Mouse (Mus musculus): Measurements from ENCODE around the gene Khdc1b.
"Not testable (repeated sequence)": the region's sequence is repeated elsewhere in the genome, so short reads cannot be mapped to it uniquely, and the experiment has no call there.

Khdc1b gene

GRCm38 (mm10) chr1:21383256-21383655 is at the start of gene Khdc1b:
Gene Khdc1b, plus strand, starts transcription at chr1:21383556.
- H3K36me3 ChIP-seq (ENCODE audit: insufficient read depth, low read length) = no peaks in the 10 kb centered on the region
- H3K27me3 ChIP-seq (ENCODE audit: insufficient read depth, low read length) = no peaks in the 10 kb centered on the region; the same call in 1 of the 2 replicates
- TF ChIP-seq CTCF (conservative IDR thresholded peaks at IDR 0.05; ENCODE audit: low read length) (no peak), NANOG (IDR thresholded peaks at IDR 0.05; ENCODE audit: borderline replicate concordance, low read length) (no peak), POU5F1 (IDR thresholded peaks at IDR 0.05; ENCODE audit: borderline replicate concordance, low read length) (no peak)
- H3K9me3 ChIP-seq (ENCODE audit: low read length) = peaks cover 13% of the 10 kb centered on the region
- peaks cover 3% of the 10 kb centered on the region; the same call in 1 of the 2 replicates for H3K4me1 ChIP-seq (replicated peaks; ENCODE audit: low read depth, low read length)
- no peak within 1 kb of the TSS for H3K4me3 ChIP-seq (replicated peaks; ENCODE audit: low read length)

DNA sequence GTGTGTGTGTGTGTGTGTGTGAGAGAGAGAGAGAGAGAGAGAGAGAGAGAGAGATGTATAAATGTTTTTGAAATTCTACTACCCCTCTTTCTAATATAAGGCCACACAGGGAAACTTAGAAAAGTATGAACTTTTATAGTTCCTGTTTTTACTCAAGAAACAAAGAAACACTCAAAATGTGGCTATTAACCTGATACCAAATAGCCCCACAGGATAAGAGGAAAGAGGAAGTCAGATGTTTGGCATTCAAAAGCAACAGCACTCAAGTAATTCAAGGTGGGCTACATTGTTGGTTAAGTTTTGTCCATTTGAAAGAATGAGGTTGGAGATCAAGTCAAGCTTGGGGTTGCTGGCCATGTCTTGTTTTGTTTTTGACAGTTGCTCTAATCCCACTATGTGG is 47.5 kb upstream of the Khdc1b start:
- Histone ChIP-seq H3K9me3 (ENCODE audit: low read length) (peaks cover 6% of the 10 kb centered on the region; the same call in 1 of the 2 replicates), H3K27me3 (ENCODE audit: insufficient read depth, low read length) (no peaks in the 10 kb centered on the region), H3K4me3 (replicated peaks; ENCODE audit: low read length) (no peak overlapping the region), H3K36me3 (ENCODE audit: insufficient read depth, low read length) (no peaks in the 10 kb centered on the region), H3K4me1 (replicated peaks; ENCODE audit: low read depth, low read length) (no peaks in the 10 kb centered on the region)
- TF ChIP-seq CTCF (conservative IDR thresholded peaks at IDR 0.05; ENCODE audit: low read length) (no peak), POU5F1 (IDR thresholded peaks at IDR 0.05; ENCODE audit: borderline replicate concordance, low read length) (no peak), NANOG (IDR thresholded peaks at IDR 0.05; ENCODE audit: borderline replicate concordance, low read length) (no peak)

- no peaks in the 10 kb centered on the region for H3K36me3 ChIP-seq (ENCODE audit: insufficient read depth, low read length)
- no peaks in the 10 kb centered on the region for H3K4me1 ChIP-seq (replicated peaks; ENCODE audit: low read depth, low read length)
- no peaks in the 10 kb centered on the region for H3K27me3 ChIP-seq (ENCODE audit: insufficient read depth, low read length)
- TF ChIP-seq POU5F1 (IDR thresholded peaks at IDR 0.05; ENCODE audit: borderline replicate concordance, low read length) = no peak
- no peak for TF ChIP-seq CTCF (conservative IDR thresholded peaks at IDR 0.05; ENCODE audit: low read length)
- TF ChIP-seq NANOG (IDR thresholded peaks at IDR 0.05; ENCODE audit: borderline replicate concordance, low read length) = no peak
- peaks cover 15% of the 10 kb centered on the region; the same call in 1 of the 2 replicates for H3K9me3 ChIP-seq (ENCODE audit: low read length)
- no peak overlapping the region for H3K4me3 ChIP-seq (replicated peaks; ENCODE audit: low read length)
These were observed 42.6 kb upstream of the Khdc1b start for GRCm38 (mm10) chr1:21340745-21341144.

DNA sequence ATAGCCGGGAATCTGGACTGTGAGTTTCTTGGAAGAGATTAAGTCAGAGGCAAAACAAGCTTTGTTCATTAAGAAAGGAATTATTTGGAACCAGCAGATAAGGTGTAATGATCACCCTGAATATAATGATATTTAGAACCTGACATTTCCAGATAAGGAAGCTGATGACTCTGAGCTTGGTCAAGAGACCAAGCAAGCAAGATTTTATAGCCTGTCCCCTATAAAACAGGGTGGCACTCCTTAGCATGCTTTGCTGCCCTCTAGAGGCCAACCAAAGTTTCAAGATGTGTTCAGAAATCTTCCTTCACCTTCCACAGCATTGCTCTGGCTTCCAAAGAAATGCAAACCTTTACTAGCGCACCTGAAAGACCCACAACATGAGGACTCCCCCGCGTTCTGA is 39.1 kb upstream of the Khdc1b start:
- H3K4me1 ChIP-seq (replicated peaks; ENCODE audit: low read depth, low read length) = no peaks in the 10 kb centered on the region
- no peaks in the 10 kb centered on the region for H3K27me3 ChIP-seq (ENCODE audit: insufficient read depth, low read length)
- no peaks in the 10 kb centered on the region for H3K36me3 ChIP-seq (ENCODE audit: insufficient read depth, low read length)
- no peak overlapping the region for H3K4me3 ChIP-seq (replicated peaks; ENCODE audit: low read length)
- peaks cover 9% of the 10 kb centered on the region; the same call in 1 of the 2 replicates for H3K9me3 ChIP-seq (ENCODE audit: low read length)
- TF ChIP-seq NANOG (IDR thresholded peaks at IDR 0.05; ENCODE audit: borderline replicate concordance, low read length) = no peak
- no peak for TF ChIP-seq POU5F1 (IDR thresholded peaks at IDR 0.05; ENCODE audit: borderline replicate concordance, low read length)
- peak; percentile 56 for TF ChIP-seq CTCF (conservative IDR thresholded peaks at IDR 0.05; ENCODE audit: low read length)

- not testable (repeated sequence) for H3K36me3 ChIP-seq (ENCODE audit: insufficient read depth, low read length)
These were observed 38.6 kb upstream of the Khdc1b start for GRCm38 (mm10) chr1:21344752-21345151.

GRCm38 (mm10) chr1:21349341-21349740 is 34.0 kb upstream of the Khdc1b start, which contains the start of gene Khdc1a:
Gene Khdc1a, plus strand, starts transcription at chr1:21349641.
- TF ChIP-seq NANOG (IDR thresholded peaks at IDR 0.05; ENCODE audit: borderline replicate concordance, low read length) (no peak), CTCF (conservative IDR thresholded peaks at IDR 0.05; ENCODE audit: low read length) (no peak), POU5F1 (IDR thresholded peaks at IDR 0.05; ENCODE audit: borderline replicate concordance, low read length) (no peak)
- Histone ChIP-seq H3K4me3 (replicated peaks; ENCODE audit: low read length) (no peak within 1 kb of the TSS), H3K4me1 (replicated peaks; ENCODE audit: low read depth, low read length) (no peaks in the 10 kb centered on the region), H3K27me3 (ENCODE audit: insufficient read depth, low read length) (no peaks in the 10 kb centered on the region), H3K36me3 (ENCODE audit: insufficient read depth, low read length) (no peaks in the 10 kb centered on the region), H3K9me3 (ENCODE audit: low read length) (peaks cover 9% of the 10 kb centered on the region; the same call in 1 of the 2 replicates)

More at GRCm38 (mm10) chr1:21344752-21345151, 38.6 kb upstream of the Khdc1b start:
- not testable (repeated sequence) for H3K9me3 ChIP-seq (ENCODE audit: low read length); H3K4me1 ChIP-seq (replicated peaks; ENCODE audit: low read depth, low read length); H3K27me3 ChIP-seq (ENCODE audit: insufficient read depth, low read length); H3K4me3 ChIP-seq (replicated peaks; ENCODE audit: low read length)

GRCm38 (mm10) chr1:21368031-21368430 is 15.3 kb upstream of the Khdc1b start, which contains the start of gene Khdc1c:
Gene Khdc1c, plus strand, starts transcription at chr1:21368331.
- not testable (repeated sequence) for H3K27me3 ChIP-seq (ENCODE audit: insufficient read depth, low read length); H3K4me1 ChIP-seq (replicated peaks; ENCODE audit: low read depth, low read length); H3K4me3 ChIP-seq (replicated peaks; ENCODE audit: low read length); H3K36me3 ChIP-seq (ENCODE audit: insufficient read depth, low read length)
- peaks cover 30% of the 10 kb centered on the region for H3K9me3 ChIP-seq (ENCODE audit: low read length)

DNA sequence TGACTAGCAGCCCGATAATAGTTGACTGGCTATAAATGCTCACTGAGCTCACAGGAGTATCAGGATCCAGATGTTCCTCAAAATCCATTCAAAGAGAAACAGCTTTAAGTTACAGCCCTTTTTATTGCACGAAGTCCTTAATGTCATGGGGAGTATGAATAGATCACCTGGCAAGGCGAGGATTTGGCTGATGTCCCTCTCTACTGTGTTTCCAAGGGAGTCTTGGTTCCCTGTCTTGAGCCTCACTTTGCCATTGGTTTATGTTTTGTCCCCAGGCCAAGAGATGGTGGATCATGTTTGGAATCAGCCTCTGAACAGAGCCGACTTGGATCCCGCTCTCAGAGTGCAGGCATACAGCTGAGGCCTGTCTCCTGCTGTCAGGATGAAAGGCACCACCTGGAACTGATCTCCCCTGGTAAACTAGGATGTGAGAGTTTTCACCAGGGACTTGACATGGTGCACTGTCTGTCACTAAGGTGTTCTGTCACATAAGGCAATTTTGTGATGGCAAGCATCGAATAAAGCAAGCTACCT is 7.8 kb downstream of the Khdc1b start:
- Histone ChIP-seq H3K4me3 (replicated peaks; ENCODE audit: low read length) (no peak overlapping the region), H3K36me3 (ENCODE audit: insufficient read depth, low read length) (no peaks in the 10 kb centered on the region), H3K27me3 (ENCODE audit: insufficient read depth, low read length) (no peaks in the 10 kb centered on the region), H3K4me1 (replicated peaks; ENCODE audit: low read depth, low read length) (peaks cover 7% of the 10 kb centered on the region), H3K9me3 (ENCODE audit: low read length) (no peaks in the 10 kb centered on the region)
- no peak for TF ChIP-seq POU5F1 (IDR thresholded peaks at IDR 0.05; ENCODE audit: borderline replicate concordance, low read length)
- TF ChIP-seq NANOG (IDR thresholded peaks at IDR 0.05; ENCODE audit: borderline replicate concordance, low read length) = no peak
- no peak for TF ChIP-seq CTCF (conservative IDR thresholded peaks at IDR 0.05; ENCODE audit: low read length)

GRCm38 (mm10) chr1:21402804-21403203 is 19.4 kb downstream of the Khdc1b start:
- Histone ChIP-seq H3K4me3 (replicated peaks; ENCODE audit: low read length) (peak overlapping the region; percentile 51), H3K36me3 (ENCODE audit: insufficient read depth, low read length) (no peaks in the 10 kb centered on the region), H3K4me1 (replicated peaks; ENCODE audit: low read depth, low read length) (peaks cover 23% of the 10 kb centered on the region), H3K9me3 (ENCODE audit: low read length) (no peaks in the 10 kb centered on the region), H3K27me3 (ENCODE audit: insufficient read depth, low read length) (no peaks in the 10 kb centered on the region)
- TF ChIP-seq NANOG (IDR thresholded peaks at IDR 0.05; ENCODE audit: borderline replicate concordance, low read length) (no peak), POU5F1 (IDR thresholded peaks at IDR 0.05; ENCODE audit: borderline replicate concordance, low read length) (no peak), CTCF (conservative IDR thresholded peaks at IDR 0.05; ENCODE audit: low read length) (no peak)

Data from E14TG2a.4 (cell line).